Mouse (Mus musculus) small intestine, adult 2 months (tissue): ENCODE measurements around the gene Rln3.

Experiments used
- CTCF ChIP-seq: fragments of 200-500 bp; IDR thresholded peaks from 2 replicates; pipeline ENCODE4 v1.5.1; 2012; ENCODE audit warnings: low read depth, mild to moderate bottlenecking, control low read depth, inconsistent platforms, low read length, moderate library complexity, mixed read lengths; ENCODE audit not compliant: insufficient replicate concordance, insufficient read length; ENCODE audit errors: extremely low read depth
- POLR2A ChIP-seq: fragments of 200-500 bp; IDR thresholded peaks from 2 replicates; pipeline ENCODE4 v1.6.1; 2012; ENCODE audit warnings: low read depth, mild to moderate bottlenecking, control low read depth, inconsistent platforms, low read length, moderate library complexity

DNA sequence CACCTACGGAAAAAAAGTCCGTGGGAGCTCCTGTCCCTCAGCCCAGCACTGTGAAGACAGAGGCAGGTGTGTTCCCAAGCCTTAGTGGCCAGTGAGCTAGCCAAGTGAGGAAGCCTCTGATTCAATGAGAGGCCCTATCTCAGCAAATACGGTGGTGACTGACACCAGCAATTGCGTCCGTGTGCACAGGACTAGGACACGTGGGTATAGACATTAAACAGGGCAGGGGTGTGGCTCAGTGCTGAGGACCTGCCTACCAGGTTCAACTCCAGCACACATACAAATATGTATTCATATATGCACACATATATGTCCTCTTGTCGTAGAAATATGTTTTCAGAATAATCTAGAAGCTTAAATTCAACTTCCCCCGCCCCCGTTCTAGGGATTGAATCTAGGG, 25.1 kb downstream of the Rln3 start:
- TF ChIP-seq CTCF = no peak
- TF ChIP-seq POLR2A = no peak
